Mouse (Mus musculus): Measurements from ENCODE around the gene Lipk. TPM values are rescaled to one million over a fixed set of nuclear protein-coding genes. Genes with fewer than 3 reads are reported as not detected.

The Lipk gene
- not detected in 2 replicates for polyA plus RNA-seq (2016; fragmentation: Nextera tagmentation; extraction: Ambion mirVana)

DNA sequence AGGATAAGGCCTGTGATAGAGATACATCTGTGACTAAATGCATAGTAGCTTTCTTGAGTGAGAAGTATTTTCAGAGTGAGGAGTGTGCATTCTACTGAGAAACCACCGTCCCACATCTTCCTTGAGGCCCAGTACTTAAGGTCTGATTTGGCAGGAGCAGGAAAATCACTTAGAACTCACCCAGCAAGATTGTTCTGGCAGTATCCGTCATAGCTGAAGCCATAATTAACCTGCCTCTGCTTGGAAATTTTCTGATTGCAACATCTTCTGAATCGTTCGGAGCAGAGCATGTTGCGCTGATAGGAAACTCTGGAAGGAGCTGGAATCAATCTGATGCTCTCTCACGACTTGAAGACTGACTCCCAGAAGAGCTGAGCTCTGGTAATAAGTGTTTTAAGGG is at the start of gene Lipk:
Lipk (plus strand) TSS at position 289 of the 400 bp plus-strand sequence.
- H3K36me3 ChIP-seq = no peaks in the 10 kb centered on the region
- H3K4me1 ChIP-seq = no peaks in the 10 kb centered on the region
- H3K4me3 ChIP-seq = no peak within 1 kb of the TSS
- no peak within 1 kb of the TSS for H3K27ac ChIP-seq
- no peaks in the 10 kb centered on the region for H3K27me3 ChIP-seq (ENCODE audit: insufficient read depth, poor library complexity, severe bottlenecking)
- WGBS = 84% methylated on average over 6 of the region's 6 CpGs
- no peak for DNase-seq (ENCODE audit: low spot score)
- no peaks in the 10 kb centered on the region for H3K9me3 ChIP-seq

DNA sequence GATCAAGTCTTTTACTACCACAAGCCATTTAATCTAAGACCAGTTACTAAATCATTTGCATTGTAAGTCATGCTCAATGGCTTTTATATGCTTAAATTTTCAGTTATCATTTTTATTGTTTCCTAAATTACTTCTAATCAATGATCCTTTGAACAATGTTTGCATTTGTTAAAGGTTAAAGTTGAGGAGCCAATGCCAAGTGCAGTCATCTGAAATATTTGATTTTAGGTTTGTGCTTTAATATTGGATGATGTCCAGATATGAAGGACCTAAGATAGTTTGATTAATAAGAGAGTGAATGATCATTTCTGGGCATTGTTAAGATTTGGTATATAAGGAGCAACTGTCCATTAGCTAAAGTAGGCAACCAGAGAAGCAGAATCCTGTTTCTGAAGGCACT is 47.2 kb upstream of the Lipk start, which contains the start of gene Lipf:
Lipf (plus strand) TSS at position 301 of the 400 bp plus-strand sequence.
- no peak within 1 kb of the TSS for H3K27ac ChIP-seq
- no peaks in the 10 kb centered on the region for H3K36me3 ChIP-seq
- H3K4me3 ChIP-seq = no peak within 1 kb of the TSS
- no peaks in the 10 kb centered on the region for H3K4me1 ChIP-seq
- H3K9me3 ChIP-seq = no peaks in the 10 kb centered on the region
- DNase-seq (ENCODE audit: low spot score) = no peak
- no peaks in the 10 kb centered on the region for H3K27me3 ChIP-seq (ENCODE audit: insufficient read depth, poor library complexity, severe bottlenecking)

GRCm38 (mm10) chr19:33979007-33979406 is 29.1 kb upstream of the Lipk start:
- Histone ChIP-seq H3K36me3 (no peaks in the 10 kb centered on the region), H3K4me3 (no peak overlapping the region), H3K9me3 (no peaks in the 10 kb centered on the region), H3K27me3 (ENCODE audit: insufficient read depth, poor library complexity, severe bottlenecking) (no peaks in the 10 kb centered on the region), H3K4me1 (no peaks in the 10 kb centered on the region), H3K27ac (no peak overlapping the region)
- DNase-seq (ENCODE audit: low spot score) = no peak
- 48% methylated on average over 3 of the region's 3 CpGs for WGBS

GRCm38 (mm10) chr19:33983043-33983442 is 25.0 kb upstream of the Lipk start:
- no peak overlapping the region for H3K27ac ChIP-seq
- H3K4me1 ChIP-seq = no peaks in the 10 kb centered on the region
- no peaks in the 10 kb centered on the region for H3K27me3 ChIP-seq (ENCODE audit: insufficient read depth, poor library complexity, severe bottlenecking)
- WGBS = 82% methylated on average over 3 of the region's 3 CpGs
- no peaks in the 10 kb centered on the region for H3K36me3 ChIP-seq
- no peak for DNase-seq (ENCODE audit: low spot score)
- H3K9me3 ChIP-seq = no peaks in the 10 kb centered on the region
- no peak overlapping the region for H3K4me3 ChIP-seq

DNA sequence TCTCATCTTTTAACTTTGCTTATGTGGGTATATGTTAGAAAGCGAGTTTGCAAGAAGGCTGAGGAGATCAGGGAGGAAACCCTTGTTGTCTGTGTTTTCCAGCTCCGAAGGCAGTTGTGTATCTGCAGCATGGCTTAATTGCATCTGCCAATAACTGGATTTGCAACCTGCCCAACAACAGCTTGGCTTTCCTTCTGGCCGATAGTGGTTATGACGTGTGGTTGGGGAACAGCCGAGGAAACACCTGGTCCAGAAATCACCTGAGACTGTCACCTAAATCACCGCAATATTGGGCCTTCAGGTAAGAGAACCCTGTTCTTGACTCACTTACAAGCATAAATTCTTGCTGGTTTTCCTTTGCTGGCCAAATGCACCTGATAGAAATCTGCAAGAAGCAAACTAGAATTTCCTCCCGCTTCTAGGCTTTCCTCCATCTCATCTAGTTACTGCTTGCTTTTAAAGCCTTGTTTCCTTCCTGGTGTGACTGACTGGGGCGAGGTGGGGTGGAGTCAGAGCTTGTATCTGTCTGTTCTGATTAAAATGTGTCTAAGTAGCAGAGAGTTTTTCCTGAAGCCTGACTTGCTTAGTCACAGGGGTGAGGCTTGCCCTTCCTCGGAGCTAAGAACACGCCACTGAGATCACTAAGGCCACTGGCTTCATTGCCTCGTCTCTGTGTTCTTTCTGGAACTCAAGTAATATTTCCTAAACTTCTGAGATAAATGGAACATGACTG is 13.5 kb downstream of the Lipk start:
- no peak for DNase-seq (ENCODE audit: low spot score)
- Histone ChIP-seq H3K27me3 (ENCODE audit: insufficient read depth, poor library complexity, severe bottlenecking) (no peaks in the 10 kb centered on the region), H3K27ac (no peak overlapping the region), H3K4me3 (no peak overlapping the region), H3K9me3 (no peaks in the 10 kb centered on the region), H3K4me1 (no peaks in the 10 kb centered on the region), H3K36me3 (no peaks in the 10 kb centered on the region)
- 73% methylated on average over 11 of the region's 11 CpGs for WGBS

- no peak for DNase-seq (ENCODE audit: low spot score)
- H3K27me3 ChIP-seq (ENCODE audit: insufficient read depth, poor library complexity, severe bottlenecking) = no peaks in the 10 kb centered on the region
- no peak overlapping the region for H3K27ac ChIP-seq
- H3K9me3 ChIP-seq = no peaks in the 10 kb centered on the region
- H3K4me1 ChIP-seq = no peaks in the 10 kb centered on the region
- H3K4me3 ChIP-seq = no peak overlapping the region
- 52% methylated on average over 3 of the region's 3 CpGs for WGBS
- no peaks in the 10 kb centered on the region for H3K36me3 ChIP-seq
Observed at GRCm38 (mm10) chr19:34022759-34023158, 14.7 kb downstream of the Lipk start.

DNA sequence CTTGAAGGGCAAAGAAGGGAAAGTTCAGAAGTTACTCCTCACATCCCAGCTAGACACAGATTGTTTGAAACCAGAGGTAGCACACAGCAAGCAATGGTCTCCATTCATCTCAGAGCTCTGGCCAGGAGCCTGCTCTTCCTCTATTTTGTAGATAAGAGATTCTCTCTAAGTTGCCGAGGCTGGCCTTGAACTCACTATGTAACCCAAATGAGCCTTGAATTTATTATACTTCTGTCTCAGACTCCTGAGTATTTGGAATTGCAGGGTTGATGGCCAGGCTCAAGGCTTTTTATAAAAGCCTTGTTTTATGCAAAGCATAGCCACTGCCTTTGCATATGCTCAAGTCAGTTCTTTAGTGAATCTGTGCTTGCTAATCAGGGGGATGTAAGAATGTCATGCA is 31.6 kb downstream of the Lipk start:
- no peaks in the 10 kb centered on the region for H3K9me3 ChIP-seq
- H3K4me1 ChIP-seq = no peaks in the 10 kb centered on the region
- DNase-seq (ENCODE audit: low spot score) = no peak
- H3K27me3 ChIP-seq (ENCODE audit: insufficient read depth, poor library complexity, severe bottlenecking) = no peaks in the 10 kb centered on the region
- no peak overlapping the region for H3K27ac ChIP-seq
- H3K4me3 ChIP-seq = no peak overlapping the region
- 56% methylated on average over 1 of the region's 1 CpGs for WGBS
- H3K36me3 ChIP-seq = no peaks in the 10 kb centered on the region

DNA sequence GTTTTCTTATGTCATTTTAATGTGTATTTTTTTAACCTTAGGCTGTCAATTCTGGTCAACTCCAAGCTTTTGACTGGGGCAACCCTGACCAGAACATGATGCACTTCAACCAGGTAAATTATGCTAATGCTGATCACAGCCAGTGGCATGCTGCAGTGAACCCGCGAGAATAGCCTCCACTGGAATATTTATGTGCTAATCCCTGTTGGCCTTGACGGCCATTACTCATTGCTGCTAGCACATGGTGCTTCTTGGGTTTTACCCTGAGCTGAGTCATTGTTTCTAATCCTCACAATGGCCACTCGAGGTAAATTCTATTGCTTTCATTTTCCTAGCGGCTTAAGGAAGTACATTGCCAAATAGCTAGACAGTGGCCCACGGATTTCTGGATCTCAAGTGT is 34.9 kb downstream of the Lipk start:
- Histone ChIP-seq H3K4me3 (no peak overlapping the region), H3K9me3 (no peaks in the 10 kb centered on the region), H3K27ac (no peak overlapping the region), H3K27me3 (ENCODE audit: insufficient read depth, poor library complexity, severe bottlenecking) (no peaks in the 10 kb centered on the region), H3K36me3 (no peaks in the 10 kb centered on the region), H3K4me1 (no peaks in the 10 kb centered on the region)
- no peak for DNase-seq (ENCODE audit: low spot score)
- WGBS = 73% methylated on average over 6 of the region's 6 CpGs

DNA sequence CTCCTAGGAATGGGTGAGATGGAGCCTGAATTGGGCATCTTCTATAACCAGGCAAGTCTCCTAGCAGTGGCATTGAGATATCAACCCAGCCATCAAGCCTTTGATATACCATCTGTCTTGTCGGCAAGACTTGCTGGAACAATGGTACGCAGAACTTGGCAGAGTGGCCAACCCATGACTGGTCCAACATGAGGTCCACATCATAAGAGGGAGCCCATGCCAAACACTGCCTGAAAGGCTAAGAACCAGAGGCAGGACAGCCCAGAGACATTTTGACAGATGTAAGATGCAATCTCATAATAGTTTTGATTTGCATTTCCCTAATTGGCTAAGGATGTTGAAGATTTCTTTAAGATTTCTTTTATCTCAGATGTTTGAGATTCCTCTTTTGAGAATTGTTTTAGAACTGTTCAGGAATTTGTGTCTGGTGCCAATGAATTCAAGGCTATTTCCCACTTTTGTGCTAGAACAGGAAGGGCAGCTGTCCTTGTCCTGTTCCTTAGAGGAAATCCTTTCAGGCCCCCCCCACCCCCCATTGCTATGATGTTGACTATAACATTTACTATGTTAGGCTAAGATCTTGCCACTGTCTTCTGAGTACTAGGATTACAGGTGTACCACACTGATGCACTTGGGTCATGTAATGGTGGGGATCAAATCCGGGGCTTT is 41.4 kb downstream of the Lipk start:
- Histone ChIP-seq H3K9me3 (no peaks in the 10 kb centered on the region), H3K4me1 (no peaks in the 10 kb centered on the region), H3K27ac (no peak overlapping the region), H3K36me3 (no peaks in the 10 kb centered on the region), H3K4me3 (no peak overlapping the region), H3K27me3 (ENCODE audit: insufficient read depth, poor library complexity, severe bottlenecking) (no peaks in the 10 kb centered on the region)
- DNase-seq (ENCODE audit: low spot score) = no peak
- 91% methylated on average over 3 of the region's 3 CpGs for WGBS

GRCm38 (mm10) chr19:34051502-34051901 is 43.4 kb downstream of the Lipk start:
- Histone ChIP-seq H3K27me3 (ENCODE audit: insufficient read depth, poor library complexity, severe bottlenecking) (no peaks in the 10 kb centered on the region), H3K36me3 (no peaks in the 10 kb centered on the region), H3K27ac (no peak overlapping the region), H3K9me3 (no peaks in the 10 kb centered on the region), H3K4me1 (no peaks in the 10 kb centered on the region), H3K4me3 (no peak overlapping the region)
- 79% methylated on average over 3 of the region's 3 CpGs for WGBS
- no peak for DNase-seq (ENCODE audit: low spot score)

- Histone ChIP-seq H3K36me3 (no peaks in the 10 kb centered on the region), H3K27ac (no peak overlapping the region), H3K4me1 (no peaks in the 10 kb centered on the region), H3K27me3 (ENCODE audit: insufficient read depth, poor library complexity, severe bottlenecking) (no peaks in the 10 kb centered on the region), H3K4me3 (no peak overlapping the region), H3K9me3 (no peaks in the 10 kb centered on the region)
- 58% methylated on average over 1 of the region's 1 CpGs for WGBS
- no peak for DNase-seq (ENCODE audit: low spot score)
Observed at GRCm38 (mm10) chr19:34063547-34063946, 55.5 kb downstream of the Lipk start.

GRCm38 (mm10) chr19:34064059-34064458 is 56.0 kb downstream of the Lipk start:
- H3K36me3 ChIP-seq = no peaks in the 10 kb centered on the region
- no peaks in the 10 kb centered on the region for H3K9me3 ChIP-seq
- H3K27me3 ChIP-seq (ENCODE audit: insufficient read depth, poor library complexity, severe bottlenecking) = no peaks in the 10 kb centered on the region
- no peaks in the 10 kb centered on the region for H3K4me1 ChIP-seq
- H3K4me3 ChIP-seq = no peak overlapping the region
- no peak for DNase-seq (ENCODE audit: low spot score)
- no peak overlapping the region for H3K27ac ChIP-seq
- WGBS = 83% methylated on average over 4 of the region's 4 CpGs

- Histone ChIP-seq H3K9me3 (no peaks in the 10 kb centered on the region), H3K27ac (no peak within 1 kb of the TSS), H3K4me1 (no peaks in the 10 kb centered on the region), H3K4me3 (no peak within 1 kb of the TSS), H3K36me3 (no peaks in the 10 kb centered on the region), H3K27me3 (ENCODE audit: insufficient read depth, poor library complexity, severe bottlenecking) (no peaks in the 10 kb centered on the region)
- WGBS = 84% methylated on average over 9 of the region's 9 CpGs
- no peak for DNase-seq (ENCODE audit: low spot score)
Observed at GRCm38 (mm10) chr19:34066779-34067472, 58.8 kb downstream of the Lipk start, which contains the start of gene Lipn. Gene Lipn, plus strand, starts transcription at chr19:34067358.

Measured in heart, embryonic 10.5 days (tissue).